Mouse (Mus musculus) stomach, postnatal 0 days (tissue): ENCODE data around the gene Tbxa2r.

ENCODE experiments used
- CTCF ChIP-seq: IDR thresholded peaks from 2 replicates; pipeline ENCODE4 v1.5.1; 2016; ENCODE audit warnings: antibody characterized with exemption, low read depth, mild to moderate bottlenecking, moderate library complexity
- EP300 ChIP-seq: optimal IDR thresholded peaks from 2 replicates; pipeline ENCODE3; 2016; ENCODE audit warnings: antibody characterized with exemption

GRCm38 (mm10) chr10:81299585-81300351, 28.8 kb upstream of the Tbxa2r start:
- no peak for TF ChIP-seq CTCF
- no peak for TF ChIP-seq EP300
